Mouse (Mus musculus): ENCODE measurements around the gene Plod2. TPM values are rescaled to one million over a fixed set of nuclear protein-coding genes. Genes with fewer than 3 reads are reported as not detected.

The Plod2 gene
- polyA plus RNA-seq, 1 experiment: 1.5 TPM

DNA sequence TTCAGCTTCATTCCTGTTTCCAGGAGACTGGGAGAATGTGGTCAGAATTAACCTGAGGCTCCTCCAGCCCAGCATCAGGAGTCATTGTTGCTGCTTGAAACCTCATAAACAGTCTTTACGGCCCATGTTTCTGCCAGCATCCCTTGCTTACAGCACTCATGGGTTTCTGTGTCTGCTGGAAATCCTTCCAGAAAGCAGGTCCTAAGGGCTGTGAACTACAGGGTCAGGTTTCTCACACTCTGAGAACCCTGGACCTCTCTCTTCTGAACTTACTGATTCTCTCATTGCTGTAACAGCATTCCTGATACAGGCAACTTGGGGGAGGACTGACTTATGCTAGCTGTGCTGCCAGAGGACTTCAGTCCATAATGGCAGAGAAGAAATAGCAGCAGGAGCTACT lies 22.4 kb downstream of the Plod2 start:
- TF ChIP-seq CTCF (IDR thresholded peaks at IDR 0.05; ENCODE audit: extremely low read depth, insufficient read depth, insufficient read length, insufficient replicate concordance) (no peak), POLR2A (IDR thresholded peaks at IDR 0.05; ENCODE audit: low read depth, low read length) (no peak)
- WGBS: 98% methylated on average over 1 of the region's 1 CpGs
- H3K27me3 ChIP-seq (ENCODE audit: control insufficient read depth, insufficient read depth, low read length): no peaks in the 10 kb centered on the region

DNA sequence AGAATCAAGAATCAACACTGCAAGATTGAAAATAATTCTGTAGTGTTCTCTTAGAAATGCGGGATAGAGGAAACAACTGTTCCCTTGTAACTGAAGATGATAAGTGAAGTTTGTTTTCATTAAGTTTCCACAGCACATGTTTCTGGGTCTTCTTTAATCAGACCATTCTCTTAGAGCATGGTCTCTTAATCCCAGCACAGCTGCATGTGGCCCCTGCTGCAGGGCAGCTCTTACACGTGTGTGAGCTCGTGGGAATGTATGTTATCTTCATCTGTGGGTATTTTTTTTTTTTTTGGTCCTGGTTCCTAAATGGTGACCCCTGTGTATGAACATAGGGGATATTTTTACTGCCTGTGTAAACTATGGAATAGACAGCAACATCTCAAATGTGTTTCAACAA lies 24.2 kb downstream of the Plod2 start:
- WGBS: 82% methylated on average over 3 of the region's 3 CpGs
- no peak for DNase-seq (ENCODE audit: low read depth in 1 of 2, low spot score in 2 of 2)
- Histone ChIP-seq H3K4me3 (ENCODE audit: extremely low read depth, insufficient read depth, insufficient read length) (no peak overlapping the region), H3K27ac (ENCODE audit: insufficient read depth, low read length) (no peak overlapping the region), H3K36me3 (ENCODE audit: control insufficient read depth, insufficient read depth, low read length) (no peaks in the 10 kb centered on the region), H3K4me1 (ENCODE audit: control insufficient read depth, insufficient read depth, insufficient read length) (no peaks in the 10 kb centered on the region), H3K27me3 (ENCODE audit: control insufficient read depth, insufficient read depth, low read length) (no peaks in the 10 kb centered on the region)
- TF ChIP-seq POLR2A (IDR thresholded peaks at IDR 0.05; ENCODE audit: low read depth, low read length) (no peak), CTCF (IDR thresholded peaks at IDR 0.05; ENCODE audit: extremely low read depth, insufficient read depth, insufficient read length, insufficient replicate concordance) (no peak)

More for the DNA sequence above, 22.4 kb downstream of the Plod2 start:
- DNase-seq (ENCODE audit: low read depth in 1 of 2, low spot score in 2 of 2): no peak
- no peak overlapping the region for H3K4me3 ChIP-seq (ENCODE audit: extremely low read depth, insufficient read depth, insufficient read length)
- no peak overlapping the region for H3K27ac ChIP-seq (ENCODE audit: insufficient read depth, low read length)
- H3K4me1 ChIP-seq (ENCODE audit: control insufficient read depth, insufficient read depth, insufficient read length): no peaks in the 10 kb centered on the region
- H3K36me3 ChIP-seq (ENCODE audit: control insufficient read depth, insufficient read depth, low read length): no peaks in the 10 kb centered on the region

- H3K4me1 ChIP-seq (ENCODE audit: control insufficient read depth, insufficient read depth, insufficient read length): no peaks in the 10 kb centered on the region
Measured at GRCm38 (mm10) chr9:92567474-92567873, 25.5 kb downstream of the Plod2 start.

GRCm38 (mm10) chr9:92568798-92569197 lies 26.8 kb downstream of the Plod2 start:
- no peak overlapping the region for H3K4me3 ChIP-seq (ENCODE audit: extremely low read depth, insufficient read depth, insufficient read length)
- no peaks in the 10 kb centered on the region for H3K4me1 ChIP-seq (ENCODE audit: control insufficient read depth, insufficient read depth, insufficient read length)
- no peak overlapping the region for H3K27ac ChIP-seq (ENCODE audit: insufficient read depth, low read length)
- 89% methylated on average over 3 of the region's 3 CpGs for WGBS
- no peak for DNase-seq (ENCODE audit: low read depth in 1 of 2, low spot score in 2 of 2)
- no peak for TF ChIP-seq CTCF (IDR thresholded peaks at IDR 0.05; ENCODE audit: extremely low read depth, insufficient read depth, insufficient read length, insufficient replicate concordance)
- TF ChIP-seq POLR2A (IDR thresholded peaks at IDR 0.05; ENCODE audit: low read depth, low read length): no peak
- H3K27me3 ChIP-seq (ENCODE audit: control insufficient read depth, insufficient read depth, low read length): no peaks in the 10 kb centered on the region
- H3K36me3 ChIP-seq (ENCODE audit: control insufficient read depth, insufficient read depth, low read length): no peaks in the 10 kb centered on the region

More at GRCm38 (mm10) chr9:92567474-92567873, 25.5 kb downstream of the Plod2 start:
- Histone ChIP-seq H3K27ac (ENCODE audit: insufficient read depth, low read length) (no peak overlapping the region), H3K27me3 (ENCODE audit: control insufficient read depth, insufficient read depth, low read length) (no peaks in the 10 kb centered on the region), H3K36me3 (ENCODE audit: control insufficient read depth, insufficient read depth, low read length) (no peaks in the 10 kb centered on the region), H3K4me3 (ENCODE audit: extremely low read depth, insufficient read depth, insufficient read length) (no peak overlapping the region)
- no peak for DNase-seq (ENCODE audit: low read depth in 1 of 2, low spot score in 2 of 2)
- TF ChIP-seq POLR2A (IDR thresholded peaks at IDR 0.05; ENCODE audit: low read depth, low read length): no peak
- no peak for TF ChIP-seq CTCF (IDR thresholded peaks at IDR 0.05; ENCODE audit: extremely low read depth, insufficient read depth, insufficient read length, insufficient replicate concordance)
- 89% methylated on average over 7 of the region's 7 CpGs for WGBS

GRCm38 (mm10) chr9:92572376-92573108 lies 30.5 kb downstream of the Plod2 start:
- H3K4me1 ChIP-seq (ENCODE audit: control insufficient read depth, insufficient read depth, insufficient read length): no peaks in the 10 kb centered on the region
- no peak overlapping the region for H3K4me3 ChIP-seq (ENCODE audit: extremely low read depth, insufficient read depth, insufficient read length)
- no peaks in the 10 kb centered on the region for H3K36me3 ChIP-seq (ENCODE audit: control insufficient read depth, insufficient read depth, low read length)
- no peak for DNase-seq (ENCODE audit: low read depth in 1 of 2, low spot score in 2 of 2)
- H3K27ac ChIP-seq (ENCODE audit: insufficient read depth, low read length): no peak overlapping the region
- WGBS: 83% methylated on average over 8 of the region's 8 CpGs
- no peaks in the 10 kb centered on the region for H3K27me3 ChIP-seq (ENCODE audit: control insufficient read depth, insufficient read depth, low read length)
- TF ChIP-seq CTCF (IDR thresholded peaks at IDR 0.05; ENCODE audit: extremely low read depth, insufficient read depth, insufficient read length, insufficient replicate concordance): no peak

DNA sequence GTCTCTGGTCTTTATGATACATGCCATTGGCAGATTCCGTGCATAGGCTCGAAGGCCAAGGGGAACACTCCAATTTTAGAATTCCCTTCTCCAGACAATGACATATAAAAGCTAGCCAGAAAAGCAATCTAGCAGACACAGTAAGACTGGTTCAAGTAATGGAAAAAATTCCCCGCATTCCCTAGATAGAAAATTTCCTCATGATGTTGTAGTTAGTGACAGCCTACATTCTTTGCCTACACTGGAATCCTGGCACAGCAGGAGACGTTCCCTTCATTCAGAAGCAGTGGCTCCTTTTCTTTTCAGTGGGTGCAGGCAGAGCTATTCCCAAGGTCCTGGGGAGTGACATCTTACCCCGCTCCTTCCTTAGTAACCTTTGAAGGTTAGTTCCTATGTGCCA lies 41.9 kb downstream of the Plod2 start:
- Histone ChIP-seq H3K36me3 (ENCODE audit: control insufficient read depth, insufficient read depth, low read length) (no peaks in the 10 kb centered on the region), H3K27me3 (ENCODE audit: control insufficient read depth, insufficient read depth, low read length) (no peaks in the 10 kb centered on the region), H3K4me3 (ENCODE audit: extremely low read depth, insufficient read depth, insufficient read length) (no peak overlapping the region), H3K27ac (ENCODE audit: insufficient read depth, low read length) (no peak overlapping the region), H3K4me1 (ENCODE audit: control insufficient read depth, insufficient read depth, insufficient read length) (no peaks in the 10 kb centered on the region)
- TF ChIP-seq CTCF (IDR thresholded peaks at IDR 0.05; ENCODE audit: extremely low read depth, insufficient read depth, insufficient read length, insufficient replicate concordance) (no peak), POLR2A (IDR thresholded peaks at IDR 0.05; ENCODE audit: low read depth, low read length) (no peak)
- WGBS: 91% methylated on average over 5 of the region's 5 CpGs
- DNase-seq (ENCODE audit: low read depth in 1 of 2, low spot score in 2 of 2): no peak

DNA sequence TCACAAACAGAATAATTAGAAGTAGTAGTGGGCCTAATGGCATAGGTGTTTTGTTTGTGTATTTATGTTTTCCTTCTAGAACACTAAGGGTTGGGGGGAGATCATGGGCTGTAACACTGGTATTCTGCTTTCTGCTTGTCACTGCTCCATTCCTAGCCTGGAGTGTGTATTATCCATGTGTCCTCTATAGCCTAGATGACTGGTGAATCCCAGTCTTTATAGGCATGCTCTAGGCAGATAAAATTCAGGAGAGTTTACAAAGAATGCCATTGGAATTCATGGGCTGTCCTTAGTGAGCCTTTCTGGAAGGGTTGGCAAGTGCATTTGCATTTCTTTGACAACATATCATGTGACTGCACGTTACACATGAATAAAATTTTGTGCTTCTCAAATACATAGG lies 44.0 kb downstream of the Plod2 start:
- WGBS: 83% methylated on average over 1 of the region's 1 CpGs
- TF ChIP-seq POLR2A (IDR thresholded peaks at IDR 0.05; ENCODE audit: low read depth, low read length) (no peak), CTCF (IDR thresholded peaks at IDR 0.05; ENCODE audit: extremely low read depth, insufficient read depth, insufficient read length, insufficient replicate concordance) (no peak)
- DNase-seq (ENCODE audit: low read depth in 1 of 2, low spot score in 2 of 2): no peak
- H3K27me3 ChIP-seq (ENCODE audit: control insufficient read depth, insufficient read depth, low read length): no peaks in the 10 kb centered on the region
- H3K4me3 ChIP-seq (ENCODE audit: extremely low read depth, insufficient read depth, insufficient read length): no peak overlapping the region
- H3K36me3 ChIP-seq (ENCODE audit: control insufficient read depth, insufficient read depth, low read length): no peaks in the 10 kb centered on the region
- no peak overlapping the region for H3K27ac ChIP-seq (ENCODE audit: insufficient read depth, low read length)
- no peaks in the 10 kb centered on the region for H3K4me1 ChIP-seq (ENCODE audit: control insufficient read depth, insufficient read depth, insufficient read length)
